Mouse (Mus musculus) retina, adult 2 months (tissue): ENCODE results near the gene Chmp2a.
A peak's percentile ranks its signal among the peaks of the same experiment; 100 is the strongest.

Source experiments
- DNase-seq: peaks from one replicate; pipeline ENCODE4 v3.0.0-alpha.2; 2012; ENCODE audit warnings: low read depth, low spot score

The Chmp2a gene

DNA sequence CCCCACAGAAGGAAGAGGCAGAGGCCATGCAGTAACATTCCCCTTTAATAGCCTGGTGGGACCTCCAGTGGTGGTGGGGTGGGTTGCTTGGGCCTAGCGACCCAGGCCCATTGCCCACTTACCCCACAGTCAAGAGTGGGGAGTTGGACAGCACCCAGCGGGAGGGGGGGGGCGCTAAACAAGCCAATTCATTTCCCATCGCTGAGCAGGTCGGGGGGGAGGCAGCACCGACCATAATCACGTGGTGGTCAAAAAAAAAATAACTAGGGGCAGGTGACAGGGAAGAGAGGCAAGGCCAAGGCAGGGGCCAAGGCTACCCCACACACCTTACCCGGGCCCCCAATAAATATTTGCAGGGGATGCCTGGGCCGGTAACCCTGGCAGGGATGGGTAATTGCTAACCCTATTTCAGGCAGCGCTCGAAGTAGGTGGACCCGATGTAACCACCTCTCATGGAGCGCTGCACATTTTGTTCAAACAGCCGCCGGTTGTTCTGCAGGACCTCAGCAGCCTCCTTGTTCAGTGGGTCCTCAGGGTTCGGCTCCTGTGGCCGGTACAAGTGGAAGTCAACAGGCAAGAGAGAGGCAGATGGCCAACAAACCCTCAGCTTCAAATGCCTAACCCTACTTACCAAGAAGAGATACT lies 726 bp upstream of the Chmp2a start:
- DNase-seq = no peak

- DNase-seq = no peak
Observed at GRCm38 (mm10) chr7:13033451-13034147, 1.0 kb downstream of the Chmp2a start.

- no peak for DNase-seq
Observed at GRCm38 (mm10) chr7:13032541-13032940, 2.1 kb downstream of the Chmp2a start.

DNA sequence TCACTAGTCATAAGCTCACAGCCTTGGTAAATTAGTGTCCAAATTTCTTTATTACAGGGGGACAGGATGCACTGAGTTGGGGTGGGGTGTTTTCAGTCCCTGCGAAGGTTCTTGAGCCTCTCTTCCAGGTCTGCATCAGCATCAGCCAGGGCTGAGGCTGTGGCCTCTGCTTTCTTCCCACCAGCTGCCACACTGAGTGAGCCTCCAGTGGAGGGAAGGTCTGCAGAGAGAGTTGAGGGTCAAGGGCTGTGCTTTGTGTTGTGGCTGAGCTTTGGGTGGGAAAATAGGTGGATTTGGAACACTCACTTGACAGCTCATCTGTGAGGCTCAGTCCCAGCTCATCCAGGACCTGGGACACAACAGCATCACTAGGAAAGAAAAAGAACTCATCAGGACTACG lies 2.6 kb downstream of the Chmp2a start:
- no peak for DNase-seq

- no peak for DNase-seq
Observed at GRCm38 (mm10) chr7:13031069-13031468, 3.5 kb downstream of the Chmp2a start.

- DNase-seq = no peak
Observed at GRCm38 (mm10) chr7:13028986-13029385, 5.6 kb downstream of the Chmp2a start.

DNA sequence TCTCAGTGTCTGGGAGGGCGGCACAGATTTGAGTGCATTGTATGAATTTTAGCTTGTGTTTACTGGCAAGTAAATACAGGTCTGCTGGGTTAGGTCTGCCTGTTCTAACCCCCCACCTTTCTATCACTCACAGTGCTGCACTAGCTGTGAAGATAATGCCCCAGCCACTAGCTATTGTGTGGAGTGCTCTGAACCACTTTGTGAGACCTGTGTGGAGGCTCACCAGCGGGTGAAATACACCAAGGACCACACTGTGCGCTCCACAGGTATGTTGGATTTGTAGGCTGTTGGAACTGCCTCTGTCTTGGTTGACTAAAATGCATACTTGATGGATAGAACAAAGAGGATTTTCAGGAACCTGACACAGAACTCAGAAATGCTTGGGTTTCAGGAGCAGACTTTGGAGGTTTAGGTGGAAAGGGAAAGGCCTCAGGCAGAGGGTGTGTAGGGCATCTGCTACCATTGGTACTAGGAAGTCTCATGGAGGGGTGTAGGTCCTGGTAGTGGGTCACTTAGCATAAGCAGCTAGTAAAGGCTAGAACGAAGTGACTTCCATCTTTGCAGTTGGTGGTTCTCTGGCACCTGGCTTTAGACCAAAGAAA lies 9.0 kb downstream of the Chmp2a start:
- no peak for DNase-seq

DNA sequence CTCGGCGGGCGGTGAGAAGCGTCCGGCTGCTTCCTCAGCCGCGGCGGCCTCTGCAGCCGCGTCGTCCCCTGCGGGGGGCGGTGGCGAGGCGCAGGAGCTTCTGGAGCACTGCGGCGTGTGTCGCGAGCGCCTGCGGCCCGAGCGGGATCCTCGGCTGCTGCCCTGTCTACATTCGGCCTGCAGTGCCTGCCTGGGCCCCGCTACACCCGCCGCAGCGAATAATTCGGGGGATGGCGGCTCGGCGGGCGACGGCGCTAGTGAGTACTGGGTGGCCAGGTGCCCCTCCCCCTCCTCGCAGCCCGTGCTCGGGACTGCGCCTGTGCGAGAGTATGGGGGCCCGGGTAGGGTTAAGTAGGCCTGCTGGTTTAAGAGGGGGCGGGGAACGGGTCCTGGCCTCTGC lies 9.8 kb downstream of the Chmp2a start:
- DNase-seq = no peak

GRCm38 (mm10) chr7:13023928-13024731 lies 10.5 kb downstream of the Chmp2a start:
- DNase-seq = peak; percentile 87

GRCm38 (mm10) chr7:13022773-13023535 lies 11.7 kb downstream of the Chmp2a start:
- DNase-seq = no peak

- DNase-seq = no peak
Observed at GRCm38 (mm10) chr7:13015217-13015616, 19.4 kb downstream of the Chmp2a start.

DNA sequence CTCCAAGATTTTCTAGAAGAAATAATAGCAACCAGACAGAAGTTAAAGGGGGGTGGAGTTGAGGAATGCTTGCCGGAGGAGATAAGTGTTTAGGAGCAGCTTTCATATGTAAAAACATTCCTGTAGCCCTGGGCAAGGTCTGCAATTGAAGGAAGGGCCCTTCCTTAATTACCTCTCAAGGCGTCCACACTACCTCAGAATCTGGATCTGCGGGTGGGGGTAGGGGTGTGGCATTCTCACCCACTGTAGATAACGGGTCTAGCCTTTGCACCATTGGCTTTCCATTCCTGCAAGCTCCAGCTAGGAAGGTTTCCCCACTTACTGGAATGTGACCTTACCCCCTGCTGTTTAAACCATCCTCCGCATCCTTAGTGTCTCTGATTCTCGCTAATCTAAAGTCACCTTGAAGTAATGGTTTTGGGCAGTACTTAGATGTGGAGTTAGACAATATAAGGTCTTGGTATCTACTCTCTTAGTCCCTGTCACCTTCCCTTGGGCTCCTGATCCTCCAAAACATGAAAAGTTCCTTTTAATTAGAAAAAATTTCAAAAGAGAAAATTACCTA lies 20.2 kb downstream of the Chmp2a start:
- DNase-seq = no peak

DNA sequence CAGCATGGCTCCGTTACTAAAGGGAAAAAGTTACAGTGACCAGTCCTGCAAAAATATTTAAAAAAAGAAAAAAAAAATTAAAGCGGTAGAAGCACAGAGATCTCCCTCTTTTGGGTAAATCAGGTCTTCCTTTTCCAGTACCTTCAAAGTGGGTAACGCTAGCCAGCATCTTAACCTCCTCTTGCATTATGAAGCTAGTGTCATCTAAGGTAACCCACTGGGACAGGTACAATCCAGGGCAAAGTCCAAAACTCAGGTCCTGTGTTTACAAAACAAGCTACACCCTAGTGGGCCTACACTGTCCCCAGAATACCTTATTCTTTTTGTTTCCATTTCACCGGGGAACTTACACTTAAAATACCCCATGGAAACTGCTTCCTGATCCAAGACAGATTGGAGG lies 20.9 kb downstream of the Chmp2a start:
- DNase-seq = no peak

- DNase-seq = no peak
Observed at GRCm38 (mm10) chr7:13010005-13010908, 24.4 kb downstream of the Chmp2a start, which contains the start of gene Zbtb45. Gene Zbtb45, minus strand, starts transcription at chr7:13010034.

- peak; percentile 88 for DNase-seq
Observed at GRCm38 (mm10) chr7:13009143-13010004, 25.2 kb downstream of the Chmp2a start.

GRCm38 (mm10) chr7:13007341-13008092 lies 27.1 kb downstream of the Chmp2a start:
- DNase-seq = no peak

DNA sequence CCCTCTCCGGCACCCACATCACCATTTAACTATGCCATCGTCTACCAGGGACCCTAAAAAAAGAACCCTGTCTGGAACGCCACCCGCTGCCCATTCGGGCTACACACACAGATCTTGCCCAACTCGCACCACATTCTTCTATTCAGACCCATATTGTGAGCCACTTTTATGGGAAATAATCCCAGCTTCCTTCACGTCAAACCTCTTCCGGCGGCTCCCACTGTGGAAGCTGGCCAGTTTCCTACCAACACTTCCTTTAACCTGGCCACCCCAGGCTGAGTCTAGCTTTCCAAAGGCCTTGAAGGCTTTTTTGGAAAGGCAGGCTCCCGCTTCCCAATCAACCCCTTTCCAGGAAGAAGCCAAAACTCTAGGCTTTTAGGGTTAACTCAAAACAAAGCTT lies 28.1 kb downstream of the Chmp2a start:
- DNase-seq = no peak

DNA sequence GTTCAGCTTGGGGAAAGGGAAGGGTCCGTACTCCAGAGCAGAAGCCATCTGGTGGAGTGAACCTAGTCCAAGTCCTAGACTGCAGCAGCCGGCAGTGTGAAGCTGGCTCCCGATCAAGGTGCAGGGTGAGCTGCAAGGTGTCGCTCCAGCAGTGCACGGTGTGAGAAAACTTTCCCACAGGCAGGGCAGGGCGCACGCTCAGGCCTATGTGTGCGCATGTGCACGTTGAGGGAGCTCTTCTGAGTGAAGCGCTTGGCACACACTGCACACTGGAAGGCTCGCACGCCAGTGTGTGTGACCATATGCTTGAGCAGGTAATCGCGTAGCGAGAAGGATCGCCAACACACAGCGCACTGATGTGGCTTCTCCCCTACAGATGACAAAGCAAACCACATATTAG lies 28.6 kb downstream of the Chmp2a start:
- no peak for DNase-seq
